Mouse (Mus musculus) urinary bladder, adult 2 months (tissue): ENCODE data around the gene Kif23. TPM values are rescaled to one million over a fixed set of nuclear protein-coding genes. Genes with fewer than 3 reads are reported as not detected.

Source experiments
- DNase-seq: peaks from one replicate; pipeline ENCODE4 v3.0.0; 2022; ENCODE audit warnings: low spot score
- polyA plus RNA-seq: library from polyadenylated mRNA; depleted of rRNA; stranded (reverse); fragments of >200 nt; gene quantifications from 2 replicates; pipeline ENCODE4 v1.2.3, GENCODE M21; 2012; rRNA removed

Kif23 gene
- polyA plus RNA-seq = 12.8 and 13.4 TPM in 2 replicates

DNA sequence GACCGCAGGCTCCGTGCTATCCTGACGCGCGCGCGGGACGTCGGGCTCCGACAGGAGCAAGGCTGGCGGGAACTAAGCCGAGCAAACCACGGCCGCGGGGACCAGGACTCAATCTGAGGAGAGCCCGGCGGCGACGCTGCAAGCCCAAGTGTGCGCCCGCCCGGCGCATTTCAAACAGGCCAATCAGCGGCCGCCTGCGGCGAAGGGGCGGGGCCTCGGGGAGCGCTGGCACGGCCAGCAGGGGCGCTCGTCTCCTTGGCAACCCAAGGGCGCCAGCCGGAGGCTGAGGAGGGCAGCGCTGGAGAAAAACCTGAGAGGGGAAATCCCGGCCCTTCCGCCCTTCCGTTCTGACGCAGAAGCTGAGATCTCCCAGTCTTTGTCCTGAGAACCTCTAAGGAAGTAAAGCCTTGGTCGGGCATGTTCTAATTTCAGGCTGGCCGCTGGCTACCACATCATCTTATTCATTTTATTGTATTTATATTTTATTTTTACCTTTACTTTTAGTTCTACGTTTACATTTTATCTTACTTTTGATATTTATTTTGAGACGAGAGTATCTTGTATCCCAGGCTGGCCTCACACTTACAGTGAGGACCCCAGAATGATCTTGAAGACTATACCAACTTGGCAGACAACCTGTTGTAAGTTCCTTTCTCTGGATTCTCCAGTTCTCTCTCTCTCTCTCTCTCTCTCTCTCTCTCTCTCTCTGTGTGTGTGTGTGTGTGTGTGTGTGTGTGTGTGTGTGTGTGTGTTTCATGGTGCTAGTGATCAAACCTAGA lies at the start of gene Kif23:
Kif23 (minus strand) TSS at position 152 of the 779 bp plus-strand sequence.
- peak; percentile 98 for DNase-seq

DNA sequence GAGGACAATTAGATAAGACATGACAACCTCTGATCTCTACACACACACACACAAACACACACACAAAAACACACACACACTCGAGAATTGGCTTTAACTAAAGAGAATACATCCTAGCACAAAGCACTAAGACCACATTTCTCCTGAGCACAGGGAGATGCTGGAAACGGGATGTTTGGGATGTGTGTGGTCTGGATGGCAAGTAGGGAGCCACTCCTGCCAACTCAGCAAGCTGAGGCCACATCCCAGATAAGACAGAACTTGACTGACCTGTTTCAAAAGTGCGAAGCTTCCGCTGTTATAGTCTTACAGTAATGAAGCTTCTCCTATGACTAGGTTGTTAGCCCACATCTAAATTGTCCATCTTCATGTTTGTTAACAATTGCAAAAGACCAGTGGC lies 44.6 kb upstream of the Kif23 start:
- DNase-seq = no peak

DNA sequence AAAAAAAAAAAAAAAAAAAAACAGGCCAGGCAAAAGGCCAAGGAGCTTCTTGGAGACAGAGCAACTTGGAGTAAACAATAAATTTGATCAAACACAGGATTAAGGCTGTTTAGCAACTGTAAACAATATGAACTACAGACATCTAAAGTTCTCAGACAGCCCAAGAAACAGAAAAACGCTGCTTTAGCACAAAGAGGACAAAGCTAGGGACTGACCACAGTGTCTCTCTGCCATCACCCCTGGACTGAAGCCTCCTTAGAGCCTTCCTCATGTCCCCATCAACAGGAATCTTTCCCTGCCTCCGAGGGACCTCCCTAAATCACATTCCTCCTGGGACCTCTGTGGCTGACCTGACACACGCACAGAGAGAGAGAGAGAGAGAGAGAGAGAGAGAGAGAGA lies 44.2 kb upstream of the Kif23 start:
- DNase-seq = no peak

GRCm38 (mm10) chr9:61986055-61986454 lies 39.5 kb upstream of the Kif23 start:
- no peak for DNase-seq

- no peak for DNase-seq
Observed at GRCm38 (mm10) chr9:61985183-61985863, 38.7 kb upstream of the Kif23 start.

GRCm38 (mm10) chr9:61982940-61983620 lies 36.5 kb upstream of the Kif23 start:
- no peak for DNase-seq

GRCm38 (mm10) chr9:61981876-61982275 lies 35.3 kb upstream of the Kif23 start:
- no peak for DNase-seq

DNA sequence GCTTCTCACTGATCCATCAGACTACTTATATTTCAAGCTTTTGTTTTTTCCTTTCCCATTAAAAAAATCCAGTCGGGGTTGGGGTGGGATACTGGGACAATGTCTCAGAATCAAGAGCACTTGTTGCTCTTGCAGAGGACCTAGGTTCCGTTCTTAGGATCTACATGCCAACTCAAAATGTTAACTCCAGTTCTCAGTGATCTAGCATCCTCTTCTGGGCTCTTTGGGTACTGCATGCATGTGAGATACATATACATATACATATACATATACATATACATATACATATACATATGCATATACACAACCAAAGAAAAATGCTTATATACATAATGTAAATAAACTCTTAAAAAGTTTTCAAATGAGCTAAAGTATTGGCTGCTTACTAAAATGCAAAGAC lies 33.4 kb upstream of the Kif23 start:
- no peak for DNase-seq

GRCm38 (mm10) chr9:61977258-61977945 lies 30.8 kb upstream of the Kif23 start:
- DNase-seq = no peak

- DNase-seq = no peak
Observed at GRCm38 (mm10) chr9:61972031-61972430, 25.5 kb upstream of the Kif23 start.

- no peak for DNase-seq
Observed at GRCm38 (mm10) chr9:61971045-61971444, 24.5 kb upstream of the Kif23 start.

DNA sequence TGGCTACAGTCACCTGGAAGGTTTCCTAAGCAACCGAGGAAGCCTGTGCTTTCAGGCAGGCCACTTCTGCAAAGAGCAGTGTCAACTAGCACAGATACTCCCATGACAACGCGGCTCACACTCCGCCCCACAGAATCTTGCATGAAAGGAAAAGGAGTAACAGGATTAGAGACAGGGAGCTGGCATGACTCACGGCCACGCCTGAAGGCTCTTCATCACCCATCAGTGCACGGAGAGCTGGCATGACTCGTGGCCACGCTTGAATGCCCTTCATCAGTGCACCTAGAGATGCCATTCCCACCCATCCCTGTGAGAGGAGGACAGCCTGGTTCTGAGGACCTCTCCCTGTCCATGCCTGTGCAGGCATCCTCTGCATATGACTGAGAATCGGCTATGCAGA lies 20.8 kb upstream of the Kif23 start:
- DNase-seq = no peak

GRCm38 (mm10) chr9:61965987-61966386 lies 19.4 kb upstream of the Kif23 start:
- DNase-seq = no peak

DNA sequence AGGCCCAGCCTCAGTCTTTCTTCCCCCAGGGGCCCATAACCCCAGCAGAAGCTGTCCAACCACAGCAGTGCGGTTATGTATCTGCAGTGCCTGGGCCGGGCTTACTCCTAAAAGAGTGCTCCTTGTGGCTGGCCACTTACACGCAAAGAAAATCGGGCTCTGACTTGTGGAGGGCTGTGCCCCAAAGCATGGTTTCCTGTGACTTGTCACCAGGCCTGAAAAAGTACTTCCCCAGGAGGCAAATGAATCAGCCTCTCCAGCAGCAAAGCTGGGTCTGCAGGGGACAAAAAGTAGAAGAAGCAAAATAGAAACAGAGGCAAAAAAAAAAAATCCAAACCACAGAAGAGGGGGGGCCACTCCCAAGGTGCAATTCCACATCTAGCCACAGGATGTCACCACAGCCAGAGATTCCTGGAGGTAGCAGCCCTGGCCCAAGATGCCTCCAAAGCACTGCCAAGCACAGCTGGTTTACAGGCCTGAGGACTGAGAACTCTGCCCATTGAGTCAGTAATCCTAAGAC lies 18.9 kb upstream of the Kif23 start:
- DNase-seq = no peak

DNA sequence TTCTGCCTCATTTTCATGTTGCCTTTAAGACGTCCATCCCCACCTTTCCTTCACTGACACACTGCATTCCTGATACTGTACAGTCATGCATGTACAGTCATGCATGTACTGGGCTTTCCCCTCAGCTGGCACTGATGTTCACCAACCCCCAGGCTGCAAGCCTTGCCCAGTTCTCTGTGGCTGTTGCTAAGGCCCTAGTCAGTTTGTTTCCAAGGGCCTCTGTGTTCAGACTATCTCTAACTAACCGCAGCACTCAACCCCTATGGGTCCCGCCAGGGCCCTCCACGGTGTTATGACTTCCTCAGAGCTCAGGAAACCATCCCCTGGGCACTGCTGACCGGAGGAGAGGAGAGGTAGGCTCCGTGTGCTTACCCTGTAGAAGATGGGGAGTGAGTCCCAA lies 16.8 kb upstream of the Kif23 start:
- no peak for DNase-seq

DNA sequence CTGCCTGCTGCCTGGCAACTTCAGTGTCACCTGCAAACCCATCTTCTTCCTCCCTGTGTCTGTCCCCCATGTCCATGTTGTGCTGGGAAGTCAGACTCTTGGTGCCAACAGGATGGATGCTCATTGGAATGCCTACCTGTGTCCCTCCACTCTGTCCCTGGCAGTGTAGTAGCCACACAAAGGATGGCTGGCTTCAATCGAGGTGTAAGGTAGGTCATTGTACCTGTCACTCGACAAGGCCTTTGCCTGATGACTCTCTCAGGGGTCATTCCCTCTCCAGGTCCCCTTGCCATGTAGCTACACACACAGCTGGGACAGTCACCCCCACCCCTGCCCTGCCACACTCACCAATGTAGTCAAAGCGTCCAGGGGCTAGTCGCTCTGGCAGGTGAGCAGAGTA lies 14.6 kb upstream of the Kif23 start:
- DNase-seq = no peak

DNA sequence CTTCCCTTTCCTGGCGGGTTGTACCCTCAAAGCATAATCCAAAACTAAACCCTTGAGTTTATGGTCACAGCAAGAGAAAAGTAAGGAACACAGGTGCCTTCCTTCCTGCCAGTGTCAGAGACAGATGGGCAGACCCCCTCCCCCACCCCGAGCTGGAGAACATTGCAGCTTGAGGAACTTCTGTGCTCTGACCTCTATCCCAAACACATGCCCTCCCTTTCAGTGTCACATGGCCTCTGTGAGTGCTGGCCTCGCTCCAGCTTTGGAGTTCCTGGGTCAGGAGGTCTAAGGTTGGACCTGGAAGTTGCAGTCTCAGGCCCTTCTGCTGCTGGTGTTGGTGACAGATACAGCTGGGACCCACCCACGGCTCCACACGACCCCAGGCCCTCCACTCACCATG lies 14.2 kb upstream of the Kif23 start:
- no peak for DNase-seq

- no peak for DNase-seq
Observed at GRCm38 (mm10) chr9:61959921-61960569, 13.5 kb upstream of the Kif23 start.

- no peak for DNase-seq
Observed at GRCm38 (mm10) chr9:61954707-61955106, 8.1 kb upstream of the Kif23 start.

DNA sequence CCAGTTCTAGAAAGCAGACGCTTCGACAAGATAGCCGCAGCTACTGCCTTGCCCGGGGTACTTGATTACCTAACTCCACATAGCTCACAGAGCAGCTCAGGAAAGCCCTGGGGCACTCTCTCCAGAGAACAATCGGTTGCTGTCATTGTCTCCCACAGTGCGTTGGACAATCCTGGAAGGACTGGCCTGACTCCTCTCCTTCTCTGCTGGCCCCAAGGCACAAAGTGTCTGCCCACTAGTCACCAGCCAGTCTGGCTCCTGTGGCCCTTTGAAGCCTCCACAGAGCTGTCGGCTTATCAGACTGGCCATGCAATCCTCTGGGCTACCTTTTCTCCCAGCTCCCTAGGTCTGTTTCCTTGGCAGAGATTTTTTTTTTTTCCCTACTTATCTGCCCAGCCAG lies 5.7 kb upstream of the Kif23 start:
- no peak for DNase-seq
